Mouse (Mus musculus): Measurements from ENCODE around the gene Cplx2.

The Cplx2 gene

GRCm38 (mm10) chr13:54371049-54371386 is at the start of gene Cplx2:
Cplx2 (plus strand) TSS chr13:54371349.
- no peak for DNase-seq (ENCODE audit: low spot score in 2 of 2)

GRCm38 (mm10) chr13:54322396-54323306 is 48.5 kb upstream of the Cplx2 start:
- DNase-seq (ENCODE audit: low spot score in 2 of 2) = peak in 1 of 2 experiments; percentile 69

DNA sequence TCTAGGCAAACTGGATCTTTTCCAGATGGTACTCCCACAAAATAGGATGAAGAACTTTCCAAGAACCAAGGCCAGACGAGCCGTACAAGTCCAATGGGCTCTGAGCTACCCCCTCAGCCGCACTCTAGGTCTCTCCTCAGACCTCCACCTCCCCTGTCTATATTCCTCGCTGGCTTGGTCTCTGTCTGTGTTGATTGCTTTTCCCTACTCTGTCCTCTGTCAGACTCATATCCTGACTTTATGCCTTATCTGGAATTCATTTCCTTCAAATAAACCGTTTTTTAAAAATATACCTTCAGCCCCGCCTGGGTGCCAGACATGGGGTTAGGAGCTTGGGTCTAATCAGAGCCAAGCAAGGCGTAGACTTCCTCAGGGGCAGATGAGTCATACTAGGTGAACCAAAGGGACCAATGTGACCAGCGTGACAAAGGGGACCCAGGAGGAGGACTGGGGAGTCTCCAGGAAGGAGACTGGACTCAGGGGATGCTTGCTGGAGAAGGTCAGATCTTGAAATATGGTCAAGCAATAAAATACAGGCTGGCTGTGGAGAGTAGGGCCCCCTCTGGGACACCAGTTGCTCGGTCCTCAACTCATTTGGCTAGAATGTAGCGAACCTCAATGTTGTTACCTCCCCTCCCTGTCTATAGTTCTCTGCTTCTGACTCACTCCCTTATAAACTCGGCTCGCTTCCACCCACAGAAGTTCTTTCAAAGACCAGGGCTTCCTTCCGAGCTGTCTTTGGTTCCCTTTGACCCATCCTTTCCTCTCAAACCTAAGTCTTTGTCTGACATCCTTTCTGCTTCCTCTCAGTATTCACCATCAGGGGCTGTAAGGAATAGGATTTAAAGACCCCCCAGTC is 47.6 kb upstream of the Cplx2 start:
- no peak for DNase-seq (ENCODE audit: low spot score in 2 of 2)

- no peak for DNase-seq (ENCODE audit: low spot score in 2 of 2)
Observed at GRCm38 (mm10) chr13:54324178-54324577, 47.0 kb upstream of the Cplx2 start.

GRCm38 (mm10) chr13:54325814-54326213 is 45.3 kb upstream of the Cplx2 start:
- DNase-seq (ENCODE audit: low spot score in 2 of 2) = peak in 1 of 2 experiments; percentile 46

- DNase-seq (ENCODE audit: low spot score in 2 of 2) = no peak
Observed at GRCm38 (mm10) chr13:54326686-54327447, 44.3 kb upstream of the Cplx2 start.

GRCm38 (mm10) chr13:54328029-54328428 is 43.1 kb upstream of the Cplx2 start:
- DNase-seq (ENCODE audit: low spot score in 2 of 2) = no peak

GRCm38 (mm10) chr13:54328954-54329490 is 42.1 kb upstream of the Cplx2 start:
- no peak for DNase-seq (ENCODE audit: low spot score in 2 of 2)

DNA sequence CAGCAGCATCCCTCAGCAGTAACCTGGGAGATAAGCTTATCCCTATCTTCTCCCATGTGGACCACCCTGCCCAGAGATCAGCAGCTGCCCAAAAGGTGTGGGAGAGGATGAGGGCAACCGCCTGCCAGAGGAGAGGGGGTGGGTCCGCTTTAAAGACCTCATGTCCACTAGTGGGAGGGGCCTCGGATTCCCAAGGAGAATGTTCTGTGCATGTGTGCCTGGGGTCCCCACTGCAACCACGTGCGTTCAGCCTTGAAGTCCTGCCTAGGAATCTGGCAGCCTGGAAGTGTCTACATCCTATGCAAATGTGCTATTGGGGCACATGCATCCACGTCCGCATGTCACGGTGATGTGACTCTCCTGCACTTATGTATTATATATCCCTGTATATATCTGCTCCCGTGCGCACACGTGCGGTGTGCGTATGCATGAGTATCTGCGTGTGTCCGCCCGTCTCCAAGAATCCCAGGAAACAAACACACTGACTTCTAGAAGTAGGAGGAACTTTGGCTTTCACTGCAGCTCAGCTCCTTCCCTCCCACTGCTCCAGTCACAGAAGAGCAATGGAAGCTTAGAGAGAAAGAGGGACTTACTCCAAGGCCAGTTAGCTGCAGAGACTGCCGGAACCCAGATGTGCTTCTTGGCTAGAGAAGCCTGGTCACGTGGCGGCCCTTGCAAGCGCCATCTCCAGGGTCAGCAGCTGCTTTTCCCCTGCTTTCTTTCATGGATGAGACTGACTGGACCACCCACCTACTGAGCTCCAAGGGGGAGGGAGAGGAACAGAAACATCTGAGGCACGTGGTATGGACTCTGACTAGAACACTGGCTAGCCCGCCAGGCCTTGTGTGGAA is 39.1 kb upstream of the Cplx2 start:
- DNase-seq (ENCODE audit: low spot score in 2 of 2) = peak in 1 of 2 experiments; percentile 45

DNA sequence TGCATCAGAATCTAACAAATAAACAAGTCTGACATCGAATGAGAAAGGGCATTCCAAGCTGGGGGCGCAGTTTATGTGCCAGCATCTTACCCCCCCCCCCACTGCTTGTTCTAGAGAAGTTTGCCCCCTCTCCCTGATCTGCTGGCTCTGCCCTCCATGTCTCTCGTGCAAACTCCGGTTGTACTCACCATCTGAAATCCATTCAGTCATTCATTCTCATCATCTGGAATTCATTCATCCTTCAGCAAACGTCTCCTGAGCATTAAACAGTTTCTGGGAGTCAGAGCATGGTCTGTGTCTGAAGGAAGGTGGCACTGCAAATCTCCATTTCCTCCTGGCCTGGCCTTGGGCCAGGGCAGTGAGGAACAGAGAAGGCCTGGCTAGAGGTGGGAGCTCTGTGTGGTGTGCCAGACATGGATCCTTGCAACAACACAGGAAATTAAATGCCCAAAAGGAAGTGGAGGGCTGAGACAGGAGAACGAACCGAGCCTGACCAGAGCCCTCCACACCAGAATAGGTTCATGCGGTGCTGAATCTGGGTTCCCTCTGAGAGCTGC is 38.1 kb upstream of the Cplx2 start:
- DNase-seq (ENCODE audit: low spot score in 2 of 2) = no peak

GRCm38 (mm10) chr13:54337058-54337457 is 34.1 kb upstream of the Cplx2 start:
- DNase-seq (ENCODE audit: low spot score in 2 of 2) = no peak

DNA sequence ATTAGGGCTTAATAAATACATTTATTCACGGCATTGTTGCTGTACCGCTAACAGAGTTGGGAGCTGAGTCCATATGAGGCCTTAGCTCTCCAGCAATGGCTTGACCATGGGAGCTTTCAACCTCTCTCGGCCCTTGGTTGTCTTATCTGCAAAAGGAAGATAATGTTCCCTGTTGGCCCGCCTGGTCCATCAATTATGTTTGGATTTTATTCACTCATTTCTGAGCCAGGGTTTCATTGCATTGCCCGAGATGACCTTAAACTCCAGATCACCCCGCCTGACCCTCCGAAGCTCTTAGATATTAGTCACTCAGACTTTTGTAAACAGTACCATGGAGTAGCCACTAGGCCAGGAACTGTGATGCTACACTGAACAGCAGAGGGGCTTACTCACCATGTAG is 33.6 kb upstream of the Cplx2 start:
- no peak for DNase-seq (ENCODE audit: low spot score in 2 of 2)

GRCm38 (mm10) chr13:54338815-54339214 is 32.3 kb upstream of the Cplx2 start:
- no peak for DNase-seq (ENCODE audit: low spot score in 2 of 2)

DNA sequence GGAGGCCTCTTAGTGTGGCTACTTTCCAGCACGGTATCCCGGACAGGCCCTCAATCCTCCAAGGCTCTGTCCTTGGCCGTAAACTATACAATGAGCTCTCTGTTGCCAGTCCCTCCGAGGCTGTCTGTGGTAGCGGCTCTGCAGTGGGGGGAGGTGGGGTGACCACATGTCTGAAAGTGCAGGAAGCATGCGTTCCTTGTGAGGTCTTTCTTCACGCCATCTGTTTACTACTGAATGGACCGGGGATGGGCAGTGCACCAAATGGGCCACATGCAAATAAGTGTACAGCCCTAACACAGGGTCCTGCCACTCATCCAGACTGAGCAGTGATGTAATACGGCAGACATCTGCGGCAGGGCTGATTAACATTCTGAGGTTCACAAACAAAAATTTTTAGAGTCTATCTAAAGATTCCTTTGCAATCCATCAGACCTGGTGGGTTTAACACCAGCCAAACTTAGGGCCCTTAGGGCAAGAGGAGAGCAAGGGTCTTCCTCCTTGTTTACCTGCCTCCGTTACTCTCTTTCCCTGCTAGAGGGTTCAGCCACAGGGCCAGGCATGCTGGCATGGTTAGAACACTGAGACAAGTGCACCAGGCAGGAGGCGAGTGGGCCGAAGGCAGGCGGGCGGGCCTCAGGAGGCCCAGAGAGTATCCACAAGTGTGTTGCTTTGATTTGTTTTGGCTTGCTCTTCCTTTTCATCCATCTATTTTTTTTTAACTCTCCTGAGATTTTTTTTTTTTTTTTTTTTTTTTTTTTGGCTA is 25.1 kb upstream of the Cplx2 start:
- no peak for DNase-seq (ENCODE audit: low spot score in 2 of 2)

GRCm38 (mm10) chr13:54348011-54348410 is 23.1 kb upstream of the Cplx2 start:
- DNase-seq (ENCODE audit: low spot score in 2 of 2) = no peak

- no peak for DNase-seq (ENCODE audit: low spot score in 2 of 2)
Observed at GRCm38 (mm10) chr13:54349126-54349759, 21.9 kb upstream of the Cplx2 start.

DNA sequence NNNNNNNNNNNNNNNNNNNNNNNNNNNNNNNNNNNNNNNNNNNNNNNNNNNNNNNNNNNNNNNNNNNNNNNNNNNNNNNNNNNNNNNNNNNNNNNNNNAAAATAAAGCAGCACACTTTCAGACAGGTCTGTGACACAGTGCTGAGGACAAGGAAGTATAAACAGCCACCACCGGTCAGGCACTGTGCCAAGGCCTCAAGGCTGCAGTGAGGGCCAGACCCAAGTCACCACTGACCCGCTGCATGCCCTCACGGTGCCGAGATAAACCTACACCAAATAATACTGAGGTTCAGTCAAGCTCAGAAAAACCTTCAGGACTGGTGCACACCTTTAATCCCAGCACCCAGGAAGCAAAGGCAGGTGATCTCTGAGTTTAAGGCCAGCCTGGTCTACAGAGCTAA is 13.7 kb upstream of the Cplx2 start:
- no peak for DNase-seq (ENCODE audit: low spot score in 2 of 2)

- DNase-seq (ENCODE audit: low spot score in 2 of 2) = no peak
Observed at GRCm38 (mm10) chr13:54359181-54359580, 12.0 kb upstream of the Cplx2 start.

GRCm38 (mm10) chr13:54364686-54365085 is 6.5 kb upstream of the Cplx2 start:
- DNase-seq (ENCODE audit: low spot score in 2 of 2) = no peak

Data from cerebellum, postnatal 4 days (tissue).